Mouse (Mus musculus) lung, embryonic 15.5 days (tissue): ENCODE data around the gene Gm38431. TPM values are rescaled to one million over a fixed set of nuclear protein-coding genes. Genes with fewer than 3 reads are reported as not detected.

Experiments
- ATAC-seq: fragments of 200-750 bp; cut with Nextera tagmentation; 2 replicates; pipeline ENCODE4 v1.8.0; 2017; ENCODE audit warnings: moderate number of reproducible peaks, borderline replicate concordance; ENCODE audit not compliant: low FRiP score, low TSS enrichment; ENCODE audit errors: extremely low read depth
- H3K27ac ChIP-seq: fragments of 300-500 bp; sonication (generic); 2 replicates; pipeline ENCODE4 v1.5.1; 2015; ENCODE audit warnings: moderate library complexity, mild to moderate bottlenecking, inconsistent platforms
- H3K27me3 ChIP-seq: fragments of 300-500 bp; sonication (generic); 2 replicates; pipeline ENCODE4 v1.6.1; 2015; ENCODE audit warnings: inconsistent platforms
- H3K36me3 ChIP-seq: fragments of 300-500 bp; sonication (generic); 2 replicates; pipeline ENCODE4 v1.6.1; 2015; ENCODE audit warnings: inconsistent platforms
- H3K4me1 ChIP-seq: fragments of 300-500 bp; sonication (generic); 2 replicates; pipeline ENCODE4 v1.6.1; 2015; ENCODE audit warnings: inconsistent platforms
- H3K4me2 ChIP-seq: fragments of 300-500 bp; sonication (generic); 2 replicates; pipeline ENCODE4 v1.6.1; 2015; ENCODE audit warnings: inconsistent platforms, mild to moderate bottlenecking, moderate library complexity
- H3K4me3 ChIP-seq: fragments of 300-500 bp; sonication (generic); 2 replicates; pipeline ENCODE4 v1.5.1; 2015; ENCODE audit warnings: mild to moderate bottlenecking, inconsistent platforms
- H3K9ac ChIP-seq: fragments of 300-500 bp; sonication (generic); 2 replicates; pipeline ENCODE4 v1.6.1; 2015; ENCODE audit warnings: inconsistent platforms
- H3K9me3 ChIP-seq: fragments of 300-500 bp; sonication (generic); 2 replicates; pipeline ENCODE4 v1.6.1; 2016; ENCODE audit warnings: inconsistent platforms
- WGBS: fragments of 180-500 bp; shearing (Covaris S2); methylation state at CpG from one replicate; pipeline ENCODE4 v1.1.7; 2015; 5-methylcytosine and 5-hydroxymethylcytosine counted together
- polyA plus RNA-seq: library from polyadenylated mRNA; unstranded; fragments of >200 nt; fragmentation: Nextera tagmentation; extraction: Ambion mirVana; gene quantifications from 2 replicates; pipeline ENCODE4 v1.2.1, GENCODE M21; 2015

Gm38431 gene
- polyA plus RNA-seq, 1 experiment from 2014 or later = 2.5 TPM

DNA sequence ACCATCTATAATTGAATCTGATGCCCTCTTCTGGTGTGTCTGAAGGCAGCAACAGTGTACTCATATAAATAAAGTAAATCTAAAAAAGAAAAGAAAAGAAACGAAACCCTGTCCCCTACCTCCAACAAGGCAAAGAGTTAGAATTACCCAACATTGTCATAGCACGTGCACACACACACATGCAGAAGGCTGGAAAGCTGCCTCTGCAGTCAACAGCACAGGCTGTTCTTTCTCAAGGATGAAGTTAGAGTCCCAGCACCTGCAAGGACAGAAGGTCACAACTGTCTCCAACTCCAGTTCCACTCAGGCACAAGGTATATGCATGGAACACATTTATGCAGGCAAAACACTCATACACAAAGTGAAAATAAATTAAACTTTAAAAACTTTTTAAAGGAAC, 10.3 kb upstream of the Gm38431 start:
- H3K4me1 ChIP-seq = peaks cover 7% of the 10 kb centered on the region; the same call in 1 of the 2 replicates
- H3K27me3 ChIP-seq = no peaks in the 10 kb centered on the region
- H3K9ac ChIP-seq = no peak overlapping the region
- H3K36me3 ChIP-seq = no peaks in the 10 kb centered on the region; the same call in 1 of the 2 replicates
- 86% methylated on average over 2 of the region's 2 CpGs for WGBS
- no peak for ATAC-seq
- no peaks in the 10 kb centered on the region for H3K9me3 ChIP-seq
- no peak overlapping the region for H3K4me2 ChIP-seq
- no peak overlapping the region for H3K4me3 ChIP-seq
- no peak overlapping the region for H3K27ac ChIP-seq

GRCm38 (mm10) chr9:21100447-21101161, 8.8 kb upstream of the Gm38431 start:
- H3K27me3 ChIP-seq = no peaks in the 10 kb centered on the region
- H3K9ac ChIP-seq = no peak overlapping the region
- H3K4me3 ChIP-seq = no peak overlapping the region
- 0 out of 2 replicates have a peak overlapping the region, but pooled peaks have one; percentile 25 for H3K27ac ChIP-seq
- no peak for ATAC-seq
- peaks cover 7% of the 10 kb centered on the region; the same call in 1 of the 2 replicates for H3K4me1 ChIP-seq
- no peaks in the 10 kb centered on the region; the same call in 1 of the 2 replicates for H3K36me3 ChIP-seq
- H3K4me2 ChIP-seq = no peak overlapping the region
- 32% methylated on average over 15 of the region's 15 CpGs for WGBS
- H3K9me3 ChIP-seq = no peaks in the 10 kb centered on the region

DNA sequence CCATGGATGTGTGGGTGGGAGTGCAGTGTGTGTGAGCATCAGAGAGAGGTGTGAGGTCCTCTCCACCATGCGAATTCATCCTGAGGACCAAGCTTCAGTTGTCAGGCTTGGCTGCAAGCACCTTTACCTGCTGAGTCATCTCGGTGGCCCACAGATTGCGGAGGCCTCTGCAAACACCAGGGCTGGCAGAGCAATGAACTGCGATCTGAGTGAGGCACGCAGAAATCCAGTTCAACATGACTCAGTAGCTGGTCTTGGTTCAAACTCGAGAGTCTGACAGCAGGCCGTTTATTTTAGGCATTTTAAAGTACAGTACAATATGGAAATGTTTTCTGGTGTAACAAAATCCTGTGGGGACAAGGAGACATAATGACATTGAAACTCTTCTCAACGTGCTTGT, 6.0 kb upstream of the Gm38431 start:
- no peaks in the 10 kb centered on the region for H3K9me3 ChIP-seq
- no peaks in the 10 kb centered on the region for H3K36me3 ChIP-seq
- no peaks in the 10 kb centered on the region for H3K27me3 ChIP-seq
- WGBS = 75% methylated on average over 8 of the region's 8 CpGs
- no peak for ATAC-seq
- H3K4me3 ChIP-seq = no peak overlapping the region
- H3K4me2 ChIP-seq = no peak overlapping the region
- 0 out of 2 replicates have a peak, but pooled peaks cover 3% of the 10 kb centered on the region for H3K4me1 ChIP-seq
- no peak overlapping the region for H3K27ac ChIP-seq
- H3K9ac ChIP-seq = no peak overlapping the region

DNA sequence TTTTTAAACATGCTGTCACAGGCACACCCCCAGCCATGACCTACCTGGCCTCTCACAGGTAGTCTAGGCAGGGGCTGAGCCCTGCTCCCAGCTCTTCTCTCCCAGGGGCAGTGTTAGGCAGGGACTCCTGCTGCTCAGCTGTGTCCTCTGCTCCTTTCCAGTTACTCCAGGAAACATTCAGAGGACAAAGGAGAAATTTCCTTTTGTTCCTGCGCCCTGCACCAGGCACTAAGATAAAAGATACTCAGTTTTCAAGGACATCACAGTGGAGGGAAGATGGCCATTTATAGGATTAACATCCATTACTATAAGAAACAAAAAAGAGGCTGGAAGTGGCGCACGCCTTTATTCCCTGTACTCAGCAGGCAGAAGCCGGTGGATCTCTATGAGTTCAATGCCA, 4.2 kb upstream of the Gm38431 start:
- no peak overlapping the region for H3K9ac ChIP-seq
- no peak overlapping the region for H3K27ac ChIP-seq
- H3K4me1 ChIP-seq = peaks cover 7% of the 10 kb centered on the region
- 90% methylated on average over 4 of the region's 4 CpGs for WGBS
- H3K36me3 ChIP-seq = no peaks in the 10 kb centered on the region
- no peak overlapping the region for H3K4me2 ChIP-seq
- no peaks in the 10 kb centered on the region for H3K27me3 ChIP-seq
- no peaks in the 10 kb centered on the region for H3K9me3 ChIP-seq
- no peak overlapping the region for H3K4me3 ChIP-seq
- ATAC-seq = no peak

DNA sequence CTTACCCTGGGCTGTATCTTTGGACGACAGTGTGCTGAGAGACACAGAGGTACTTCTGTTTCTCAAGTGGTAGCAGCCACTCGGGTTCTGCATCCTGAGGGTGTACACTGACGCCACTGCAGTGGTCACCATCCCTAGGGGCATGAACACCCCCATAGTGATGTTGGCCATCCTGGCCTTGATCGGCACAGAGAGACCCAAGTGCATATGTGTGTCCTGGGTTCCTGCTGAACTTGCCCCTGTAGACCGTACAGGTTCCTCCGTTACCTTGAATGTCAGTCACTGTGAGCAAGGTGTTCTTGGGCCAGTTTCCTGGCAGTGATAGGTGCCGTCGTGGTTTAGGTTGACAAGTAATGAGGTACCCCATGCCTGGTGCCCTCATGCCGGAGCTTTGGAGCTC, 1.6 kb upstream of the Gm38431 start:
- peaks cover 22% of the 10 kb centered on the region for H3K4me1 ChIP-seq
- ATAC-seq = no peak
- WGBS = 93% methylated on average over 9 of the region's 9 CpGs
- no peaks in the 10 kb centered on the region for H3K9me3 ChIP-seq
- H3K27me3 ChIP-seq = no peaks in the 10 kb centered on the region
- peaks cover 20% of the 10 kb centered on the region for H3K36me3 ChIP-seq
- H3K27ac ChIP-seq = no peak overlapping the region
- H3K4me3 ChIP-seq = no peak overlapping the region
- H3K4me2 ChIP-seq = no peak overlapping the region
- no peak overlapping the region for H3K9ac ChIP-seq

- Histone ChIP-seq H3K4me3 (peak overlapping the region; percentile 71), H3K27ac (peak overlapping the region; percentile 91), H3K9me3 (no peaks in the 10 kb centered on the region), H3K4me2 (peak overlapping the region; percentile 85), H3K4me1 (peaks cover 23% of the 10 kb centered on the region), H3K9ac (peak overlapping the region; percentile 81), H3K27me3 (no peaks in the 10 kb centered on the region), H3K36me3 (peaks cover 43% of the 10 kb centered on the region)
- no peak; the same call in 1 of the 2 replicates for ATAC-seq
- WGBS = 1% methylated on average over 24 of the region's 24 CpGs
Measured at GRCm38 (mm10) chr9:21090972-21091706, 658 bp downstream of the Gm38431 start.

GRCm38 (mm10) chr9:21090537-21090936, 1.3 kb downstream of the Gm38431 start:
- H3K9me3 ChIP-seq = no peaks in the 10 kb centered on the region
- 94% methylated on average over 1 of the region's 1 CpGs for WGBS
- peaks cover 23% of the 10 kb centered on the region for H3K4me1 ChIP-seq
- peaks cover 49% of the 10 kb centered on the region for H3K36me3 ChIP-seq
- no peak overlapping the region for H3K27ac ChIP-seq
- ATAC-seq = no peak
- peak overlapping the region; percentile 71 for H3K4me3 ChIP-seq
- peak overlapping the region; percentile 81 for H3K9ac ChIP-seq
- H3K27me3 ChIP-seq = no peaks in the 10 kb centered on the region
- H3K4me2 ChIP-seq = peak overlapping the region; percentile 85

- no peak for ATAC-seq
- Histone ChIP-seq H3K9me3 (no peaks in the 10 kb centered on the region), H3K9ac (no peak overlapping the region), H3K4me1 (no peaks in the 10 kb centered on the region), H3K27me3 (no peaks in the 10 kb centered on the region), H3K36me3 (peaks cover 92% of the 10 kb centered on the region), H3K27ac (no peak overlapping the region), H3K4me2 (no peak overlapping the region), H3K4me3 (no peak overlapping the region)
- WGBS = 80% methylated on average over 3 of the region's 3 CpGs
Measured at GRCm38 (mm10) chr9:21083324-21083723, 8.5 kb downstream of the Gm38431 start.

DNA sequence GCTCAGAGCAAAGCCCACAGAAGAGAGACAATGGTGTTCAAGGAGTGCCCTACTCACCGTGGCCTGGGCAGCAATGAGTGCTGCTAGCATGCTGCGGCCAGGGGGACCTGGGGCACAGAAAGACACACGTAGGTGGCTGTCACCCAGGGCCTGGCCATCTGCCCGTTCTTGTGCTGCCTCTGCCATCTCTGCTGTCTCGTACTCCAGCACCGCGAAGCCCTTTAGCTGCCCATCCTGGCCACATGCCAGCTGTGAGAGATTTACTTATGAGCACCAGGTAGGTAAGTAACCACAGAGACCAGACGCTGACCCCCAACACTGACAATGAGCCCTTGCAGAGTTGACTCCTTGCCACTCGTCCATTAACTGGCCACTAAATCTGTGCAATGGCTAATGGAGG, 10.7 kb downstream of the Gm38431 start:
- H3K4me1 ChIP-seq = no peaks in the 10 kb centered on the region
- H3K27ac ChIP-seq = no peak overlapping the region
- H3K4me3 ChIP-seq = no peak overlapping the region
- H3K36me3 ChIP-seq = peaks cover 92% of the 10 kb centered on the region
- no peak for ATAC-seq
- H3K9me3 ChIP-seq = no peaks in the 10 kb centered on the region
- H3K4me2 ChIP-seq = no peak overlapping the region
- no peak overlapping the region for H3K9ac ChIP-seq
- no peaks in the 10 kb centered on the region for H3K27me3 ChIP-seq
- WGBS = 82% methylated on average over 9 of the region's 9 CpGs

DNA sequence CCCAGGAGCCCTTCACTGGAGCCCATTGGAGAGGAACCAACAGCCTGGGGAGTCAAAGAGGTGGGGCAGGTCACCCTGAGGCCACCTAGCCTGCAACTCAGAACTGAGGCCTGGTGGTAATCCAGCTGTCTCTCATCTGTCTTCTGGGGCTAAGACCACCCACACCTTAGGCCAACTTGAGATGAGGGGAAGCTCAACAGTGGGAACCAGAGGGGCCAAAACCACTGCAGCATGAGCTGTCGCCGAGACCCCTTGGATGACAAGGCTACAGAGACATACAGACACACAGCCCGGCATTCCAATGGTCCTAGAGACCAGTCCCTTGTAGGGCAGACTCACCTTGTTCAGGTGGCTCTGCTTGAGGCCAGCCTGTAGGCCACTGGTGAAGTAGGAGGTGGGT, 16.2 kb downstream of the Gm38431 start:
- Histone ChIP-seq H3K36me3 (peaks cover 56% of the 10 kb centered on the region), H3K9me3 (no peaks in the 10 kb centered on the region)
- no peak for ATAC-seq

GRCm38 (mm10) chr9:21074173-21074572, 17.6 kb downstream of the Gm38431 start:
- peak overlapping the region; percentile 75; the same call in 1 of the 2 replicates for H3K27ac ChIP-seq
- H3K9ac ChIP-seq = no peak overlapping the region
- 86% methylated on average over 1 of the region's 1 CpGs for WGBS
- H3K36me3 ChIP-seq = peaks cover 42% of the 10 kb centered on the region
- no peak overlapping the region for H3K4me3 ChIP-seq
- ATAC-seq = no peak
- H3K4me2 ChIP-seq = 0 out of 2 replicates have a peak overlapping the region, but pooled peaks have one; percentile 88
- H3K9me3 ChIP-seq = no peaks in the 10 kb centered on the region
- no peaks in the 10 kb centered on the region for H3K27me3 ChIP-seq
- peaks cover 10% of the 10 kb centered on the region for H3K4me1 ChIP-seq

More for the DNA sequence above, 16.2 kb downstream of the Gm38431 start:
- Histone ChIP-seq H3K9ac (no peak overlapping the region), H3K4me1 (peaks cover 10% of the 10 kb centered on the region), H3K27ac (no peak overlapping the region), H3K4me3 (no peak overlapping the region), H3K4me2 (no peak overlapping the region), H3K27me3 (no peaks in the 10 kb centered on the region)
- WGBS = 80% methylated on average over 3 of the region's 3 CpGs
